Mouse (Mus musculus) thymus, postnatal 4 days (tissue): ENCODE measurements around the gene Fam189a1.

ENCODE experiments used
- DNase-seq: peaks from one replicate; pipeline ENCODE4 v3.0.0; 2021

Fam189a1 gene

DNA sequence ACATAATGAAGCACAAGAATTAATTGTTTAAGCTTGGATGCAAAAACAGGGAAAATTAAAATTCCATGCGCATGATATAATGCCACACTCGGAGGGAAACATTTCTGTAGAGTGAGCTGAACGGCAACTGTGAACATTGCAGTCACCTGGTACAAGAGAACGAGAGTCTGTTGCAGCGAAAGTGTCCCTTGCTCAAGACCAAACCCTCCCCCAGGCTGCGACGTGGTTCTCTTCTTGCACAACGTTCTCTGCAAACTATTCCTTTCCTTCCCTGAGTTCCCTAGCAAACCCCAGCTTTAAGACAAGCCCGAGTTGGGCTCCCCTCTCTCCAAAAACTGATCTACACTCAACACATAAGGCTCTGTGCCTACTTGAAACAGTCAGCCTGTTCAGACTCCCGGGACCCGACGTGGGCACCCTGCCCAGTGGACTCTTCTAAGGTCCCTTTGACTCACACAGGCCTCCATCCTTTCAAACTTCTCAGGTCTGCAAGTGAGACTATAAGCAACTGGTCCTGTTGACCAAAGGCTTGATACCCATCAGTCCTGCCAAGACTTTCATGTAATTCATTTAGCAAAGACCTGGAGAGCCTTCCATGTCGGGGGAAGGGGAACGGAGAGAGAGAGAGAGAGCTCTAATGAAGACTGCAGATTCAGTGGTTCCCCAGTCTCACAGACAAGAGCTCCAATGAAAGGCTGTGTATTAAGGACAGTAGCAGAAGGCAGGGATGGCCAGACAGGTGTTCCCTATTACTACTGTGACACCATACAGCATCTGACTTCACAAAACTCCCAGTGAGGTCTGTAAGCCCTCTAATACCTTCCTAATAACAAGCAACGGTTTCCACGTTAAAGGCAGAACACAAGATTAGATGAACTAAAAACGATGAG lies 51.9 kb downstream of the Fam189a1 start:
- DNase-seq: no peak

GRCm38 (mm10) chr7:65101661-65102060 lies 54.7 kb downstream of the Fam189a1 start:
- no peak for DNase-seq

DNA sequence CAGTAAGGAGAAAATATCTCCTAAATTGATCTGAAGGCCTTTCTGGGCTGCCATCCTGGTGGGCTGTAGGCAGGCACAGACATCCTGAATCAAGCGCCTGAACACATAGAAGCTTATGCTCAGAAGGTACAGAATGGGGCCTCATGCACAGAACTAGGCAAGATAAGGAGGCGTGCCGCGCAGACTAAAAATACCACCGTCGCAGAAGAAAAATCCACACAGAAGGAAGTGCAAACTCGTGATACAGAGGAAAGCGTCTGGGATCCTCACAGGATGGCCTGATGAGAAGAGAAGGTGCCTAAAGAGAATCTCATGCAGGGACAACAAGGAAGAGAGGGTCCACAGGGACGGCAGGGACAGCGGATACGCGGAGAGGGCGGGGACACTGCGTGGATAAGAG lies 58.7 kb downstream of the Fam189a1 start:
- DNase-seq: no peak

- DNase-seq: no peak
Observed at GRCm38 (mm10) chr7:65095631-65096107, 60.7 kb downstream of the Fam189a1 start.

DNA sequence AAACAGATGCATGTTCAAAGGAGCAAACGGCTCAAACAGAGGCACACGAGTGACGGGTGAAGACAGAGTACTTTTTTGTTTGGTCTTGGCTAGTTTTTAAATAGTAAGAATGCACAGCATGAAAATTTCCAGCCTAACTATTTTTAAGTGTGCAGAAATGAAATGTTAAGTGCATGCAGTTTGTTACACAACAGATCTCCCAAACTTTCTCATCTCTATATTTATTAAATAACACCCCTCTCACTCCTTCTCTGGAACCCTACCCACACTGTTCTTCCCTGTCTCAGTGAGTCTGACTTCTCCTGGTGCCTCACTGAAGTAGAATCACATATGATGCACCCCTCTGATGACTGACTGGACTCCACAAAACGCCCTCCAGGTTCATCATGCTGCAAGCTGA lies 63.1 kb downstream of the Fam189a1 start:
- no peak for DNase-seq

GRCm38 (mm10) chr7:65091486-65091885 lies 64.9 kb downstream of the Fam189a1 start:
- DNase-seq: no peak

DNA sequence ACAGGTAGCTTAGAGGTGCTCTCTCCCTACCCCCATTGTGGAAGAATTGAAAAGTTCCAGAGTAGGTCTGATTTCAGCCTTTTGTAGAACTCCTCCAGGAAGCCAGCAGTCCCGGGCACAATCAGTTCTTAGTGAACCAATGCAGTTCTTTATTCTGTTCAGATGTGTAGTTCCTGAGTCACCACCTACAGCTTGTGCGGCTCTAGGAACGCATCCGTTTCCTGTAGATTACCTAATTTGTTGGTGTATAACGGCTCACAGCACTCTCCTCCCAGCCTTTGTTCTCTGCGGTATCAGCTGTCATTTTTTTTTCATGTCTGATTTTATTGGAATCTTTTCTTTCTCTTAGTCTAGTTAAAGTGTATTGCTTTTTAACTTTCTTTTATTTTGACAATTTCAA lies 70.4 kb downstream of the Fam189a1 start:
- DNase-seq: no peak

DNA sequence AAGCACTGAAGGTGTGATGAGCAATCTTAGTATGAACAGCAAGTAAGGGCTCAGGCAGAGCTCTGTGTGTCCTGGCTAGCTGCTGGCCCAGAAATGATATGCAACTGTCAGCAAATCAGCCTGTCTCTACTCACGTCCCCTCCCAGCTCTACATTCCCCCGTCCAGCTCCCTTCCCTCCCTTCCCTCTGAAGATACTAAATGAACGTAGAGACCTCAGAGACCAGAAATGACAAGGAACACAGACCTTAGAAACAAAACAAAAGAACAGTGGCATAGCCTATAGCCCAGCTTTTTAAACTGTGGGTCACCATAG lies 73.6 kb downstream of the Fam189a1 start:
- no peak for DNase-seq

- DNase-seq: no peak
Observed at GRCm38 (mm10) chr7:65081979-65082777, 74.2 kb downstream of the Fam189a1 start.

- no peak for DNase-seq
Observed at GRCm38 (mm10) chr7:65076134-65076533, 80.2 kb downstream of the Fam189a1 start.

GRCm38 (mm10) chr7:65074194-65074593 lies 82.2 kb downstream of the Fam189a1 start:
- DNase-seq: peak; percentile 58

DNA sequence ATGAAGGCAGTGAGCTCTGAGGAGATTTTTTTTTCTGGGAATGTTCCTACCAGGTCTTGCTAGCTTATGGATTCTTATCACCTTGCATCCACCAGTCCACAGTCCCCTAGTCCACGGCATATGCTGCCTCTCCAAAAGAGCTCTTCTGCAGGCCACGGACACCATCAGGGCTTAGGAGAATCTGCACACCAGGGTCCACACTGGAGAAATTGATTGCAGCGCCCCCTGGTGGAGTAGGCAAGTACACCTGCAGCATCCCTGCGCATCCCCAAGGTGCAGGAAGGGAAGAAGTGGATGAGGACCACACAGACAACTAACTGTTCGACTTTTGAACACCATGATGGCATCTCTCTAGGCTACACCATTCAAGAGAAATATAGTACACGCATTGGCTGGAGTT lies 82.8 kb downstream of the Fam189a1 start:
- peak; percentile 84 for DNase-seq

DNA sequence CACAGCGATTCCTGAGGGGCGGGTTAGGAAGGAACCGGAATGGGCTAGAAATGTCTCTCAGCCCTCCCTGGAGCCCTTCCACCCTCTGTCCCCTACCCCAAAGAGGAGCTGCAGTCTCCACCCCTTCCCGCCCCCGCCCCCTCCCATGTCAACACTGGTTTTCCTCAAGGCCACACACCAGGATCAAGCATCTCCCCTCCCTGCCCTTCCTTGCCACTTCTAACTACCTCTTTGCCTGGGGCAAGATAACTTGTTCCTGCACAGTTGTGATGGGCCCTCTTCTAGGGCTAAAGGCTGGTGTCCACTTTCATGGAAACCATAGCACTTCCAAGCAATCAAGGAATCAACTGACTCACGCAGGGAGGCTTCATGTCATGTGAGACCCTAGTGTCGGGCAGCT lies 90.2 kb downstream of the Fam189a1 start:
- DNase-seq: no peak

GRCm38 (mm10) chr7:65065457-65065856 lies 90.9 kb downstream of the Fam189a1 start:
- no peak for DNase-seq

DNA sequence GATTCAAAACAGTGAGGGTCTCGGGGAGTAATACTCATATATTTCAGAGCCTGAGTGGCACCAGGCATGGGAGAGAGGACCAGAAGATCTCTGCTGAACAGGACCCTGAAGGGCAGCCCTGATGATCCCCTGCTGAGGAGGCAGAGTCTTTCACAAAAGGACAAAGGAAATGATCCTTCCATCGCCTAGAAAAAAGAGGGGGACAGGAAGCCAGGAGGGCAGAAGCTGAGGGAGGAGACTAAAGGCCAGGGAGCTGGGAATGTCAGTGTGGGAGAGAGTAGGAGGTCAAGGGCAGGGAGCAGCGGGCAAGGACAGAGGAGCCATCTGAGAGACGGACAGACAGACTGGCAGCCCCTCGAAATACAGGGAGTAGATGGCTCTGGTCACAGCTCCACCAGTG lies 91.7 kb downstream of the Fam189a1 start:
- DNase-seq: no peak

DNA sequence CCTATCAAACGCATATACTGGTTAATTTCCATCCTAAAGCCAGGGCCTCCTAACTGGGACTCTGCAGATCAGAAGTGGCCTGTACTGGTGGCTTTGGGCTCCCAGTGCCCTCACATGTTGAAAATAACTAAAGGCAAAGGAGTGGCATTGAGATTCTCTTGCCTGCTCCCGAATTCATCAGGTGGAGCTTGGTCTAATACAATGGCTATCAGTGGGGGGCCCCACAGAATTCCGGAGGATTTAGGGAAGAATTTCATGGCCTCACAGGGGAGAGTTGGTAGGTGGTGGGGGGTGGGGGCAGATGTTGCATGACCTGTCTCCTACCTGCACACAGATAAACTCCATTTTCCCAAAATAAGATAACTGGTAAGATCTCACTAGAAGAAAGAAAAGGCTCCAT lies 92.3 kb downstream of the Fam189a1 start:
- DNase-seq: no peak

- DNase-seq: no peak
Observed at GRCm38 (mm10) chr7:65060163-65060799, 96.1 kb downstream of the Fam189a1 start.

DNA sequence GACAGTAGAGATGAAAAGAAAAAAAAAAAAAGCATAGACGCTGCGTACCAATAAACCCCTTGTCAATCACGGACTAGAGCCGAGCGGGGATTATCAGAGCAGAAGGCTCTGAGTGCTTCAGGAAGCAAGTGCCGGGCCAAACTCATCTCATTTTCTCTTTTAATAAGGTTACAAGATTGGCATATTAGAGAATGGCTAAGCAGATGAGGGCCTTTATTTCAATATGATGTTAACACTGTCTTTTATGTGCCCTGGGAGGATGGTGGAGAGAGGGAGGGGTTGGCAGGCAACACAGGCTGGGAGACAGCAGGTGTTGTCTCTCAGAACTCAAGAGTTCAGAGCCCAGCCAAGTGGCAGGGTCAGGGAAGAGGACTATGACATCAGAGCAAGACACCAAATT lies 99.5 kb downstream of the Fam189a1 start:
- DNase-seq: no peak

GRCm38 (mm10) chr7:65051986-65052385 lies 104.4 kb downstream of the Fam189a1 start:
- DNase-seq: no peak

GRCm38 (mm10) chr7:65049236-65049954 lies 107.0 kb downstream of the Fam189a1 start:
- no peak for DNase-seq

DNA sequence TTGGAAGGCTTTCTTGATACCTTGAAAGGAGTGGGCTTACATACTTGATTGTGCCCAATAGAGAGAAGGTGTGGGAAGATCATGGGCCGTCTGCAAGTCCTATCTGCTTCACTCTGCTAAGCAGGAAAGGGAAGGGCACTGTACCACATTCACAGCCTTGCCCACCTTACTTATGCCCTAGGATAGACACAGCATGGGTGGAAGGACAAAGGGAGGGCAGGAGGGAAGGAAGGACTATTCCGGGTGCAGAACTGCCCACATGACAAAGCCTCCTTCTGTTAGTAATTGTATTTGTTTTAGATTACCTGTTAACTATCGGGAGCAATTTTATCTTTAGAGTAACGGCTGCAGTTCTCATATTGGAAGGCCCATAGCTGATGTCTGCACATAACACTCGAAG lies 108.7 kb downstream of the Fam189a1 start:
- DNase-seq: no peak

DNA sequence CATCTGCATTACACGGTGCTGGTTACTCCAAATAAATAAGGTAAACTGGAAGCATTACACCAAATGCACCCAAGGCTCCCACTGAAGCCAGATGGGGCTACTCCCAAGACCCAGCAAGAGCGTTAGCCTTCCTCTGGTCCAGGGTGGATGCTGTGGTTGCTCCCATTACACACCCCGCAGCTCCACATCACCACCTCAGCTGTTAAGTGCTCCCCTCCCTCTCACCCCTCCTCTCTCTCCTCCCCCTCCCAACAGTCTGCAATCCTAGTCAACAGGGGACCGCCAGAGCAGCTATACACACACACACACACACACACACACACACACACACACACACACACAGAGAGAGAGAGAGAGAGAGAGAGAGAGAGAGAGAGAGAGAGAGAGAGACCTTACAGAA lies 109.7 kb downstream of the Fam189a1 start:
- no peak for DNase-seq

DNA sequence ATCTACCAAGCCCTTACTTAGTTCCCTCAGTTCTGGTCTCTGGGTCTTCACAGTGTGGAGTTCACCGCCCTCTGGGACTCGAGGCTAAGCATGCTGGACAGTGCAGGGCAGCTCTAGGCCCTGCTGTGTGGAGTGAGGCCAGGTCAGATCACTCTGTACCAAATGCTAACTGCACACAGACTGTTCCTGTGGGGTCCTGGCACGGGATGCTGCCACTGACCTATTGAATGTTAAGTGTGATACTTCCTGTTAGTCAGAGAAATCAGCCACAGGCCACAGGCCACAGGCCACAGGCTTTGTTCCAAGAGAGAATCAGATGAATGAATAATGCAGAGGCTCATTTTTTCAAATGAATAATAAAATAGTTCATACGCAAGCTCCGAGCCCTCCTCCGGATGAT lies 112.1 kb downstream of the Fam189a1 start:
- DNase-seq: no peak
